Comparison of ENCODE assay signal across 26 mouse cellular contexts in the genomic region with DNA sequence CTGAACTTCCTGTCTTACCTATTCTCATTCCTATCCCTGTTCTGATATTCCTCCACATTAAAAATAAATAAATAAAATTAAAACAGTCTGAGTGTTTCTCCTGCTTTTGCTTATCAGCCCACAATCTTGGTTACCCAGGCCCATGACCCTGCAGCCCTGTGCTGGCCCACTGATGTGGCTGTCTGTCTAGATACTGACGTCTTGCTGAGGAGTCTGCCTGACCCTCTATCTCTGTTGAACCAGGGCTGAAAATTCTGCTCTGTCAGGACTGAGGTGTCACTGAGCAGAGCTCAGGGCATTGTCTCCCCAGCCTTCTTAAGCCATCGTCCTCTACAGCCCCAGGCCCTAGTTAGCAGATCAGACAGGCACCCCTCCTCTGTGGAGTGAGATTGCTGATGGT.
"Had no signal": no experiment of that assay in that cellular context is flagged by ENCODE, and none has a peak within 500 bp of the region (broad histone marks: within the 10 kb centered on the region; RNA-seq: fewer than 3 reads in every experiment).

No protein-coding gene starts in this region.

- H3K27ac ChIP-seq: gastrocnemius, adult 2 months; heart, adult 2 months; heart, embryonic 10.5 days; hindbrain, embryonic 10.5 days; hindbrain, embryonic 12.5 days; hindbrain, embryonic 14.5 days; intestine, embryonic 15.5 days; layer of hippocampus, adult 2 months; limb, embryonic 13.5 days; limb, embryonic 15.5 days; liver, embryonic 14.5 days had no signal

- H3K36me3 ChIP-seq: heart, embryonic 10.5 days; heart, embryonic 12.5 days; hindbrain, embryonic 10.5 days; hindbrain, embryonic 12.5 days; intestine, embryonic 15.5 days; limb, embryonic 13.5 days; limb, embryonic 15.5 days had no signal

- H3K4me2 ChIP-seq: heart, embryonic 12.5 days; hindbrain, embryonic 12.5 days; hindbrain, embryonic 14.5 days; intestine, embryonic 15.5 days; limb, embryonic 13.5 days; limb, embryonic 15.5 days had no signal

- DNase-seq: gastrocnemius, adult 2 months; gastrocnemius, postnatal 10 days; gastrocnemius, postnatal 25 days; heart, adult 2 months; heart, postnatal 10 days; heart, postnatal 4 days; kidney, adult 18-20 months; kidney, adult 8-10 months; kidney, postnatal 10 days; kidney, postnatal 25 days; kidney, postnatal 4 days; layer of hippocampus, postnatal 36 days; left cerebral cortex, postnatal 4 days had no signal

- H3K9me3 ChIP-seq: heart, embryonic 10.5 days; heart, embryonic 12.5 days; hindbrain, embryonic 10.5 days; hindbrain, embryonic 12.5 days; intestine, embryonic 15.5 days; limb, embryonic 13.5 days; limb, embryonic 15.5 days had no signal

- H3K27me3 ChIP-seq: heart, embryonic 12.5 days; hindbrain, embryonic 12.5 days; intestine, embryonic 15.5 days; limb, embryonic 13.5 days; limb, embryonic 15.5 days had no signal

- H3K4me1 ChIP-seq: heart, embryonic 10.5 days; heart, embryonic 12.5 days; hindbrain, embryonic 10.5 days; hindbrain, embryonic 12.5 days; intestine, embryonic 15.5 days; limb, embryonic 13.5 days; limb, embryonic 15.5 days had no signal

- H3K4me3 ChIP-seq: gastrocnemius, adult 2 months; heart, adult 2 months; heart, embryonic 10.5 days; heart, embryonic 12.5 days; hindbrain, embryonic 10.5 days; hindbrain, embryonic 12.5 days; intestine, embryonic 15.5 days; layer of hippocampus, adult 2 months; limb, embryonic 13.5 days; limb, embryonic 15.5 days had no signal

- ATAC-seq: hindbrain, embryonic 16.5 days; inflammation-experienced regulatory T-cells, adult 6 months; intestine, embryonic 15.5 days; intestine, postnatal 0 days had no signal

- H3K9ac ChIP-seq: heart, embryonic 12.5 days; hindbrain, embryonic 12.5 days; hindbrain, embryonic 14.5 days; intestine, embryonic 15.5 days; limb, embryonic 13.5 days; limb, embryonic 15.5 days; liver, embryonic 14.5 days had no signal
